Mouse (Mus musculus) bone marrow macrophage, adult 2 months (primary cell): ENCODE measurements around the gene Gja5. TPM values are rescaled to one million over a fixed set of nuclear protein-coding genes. Genes with fewer than 3 reads are reported as not detected.
A peak's percentile ranks its signal among the peaks of the same experiment; 100 is the strongest.

Source experiments
- H3K27ac ChIP-seq: 2 replicates; pipeline ENCODE4 v1.5.1; 2012; ENCODE audit warnings: low read depth, low read length; ENCODE audit not compliant: insufficient read depth
- H3K4me1 ChIP-seq: 2 replicates; pipeline ENCODE4 v1.6.1; 2012; ENCODE audit warnings: low read length; ENCODE audit not compliant: control insufficient read depth, insufficient read depth
- H3K4me3 ChIP-seq: 2 replicates; pipeline ENCODE4 v1.5.1; 2012; ENCODE audit warnings: mild to moderate bottlenecking, low read length, moderate library complexity; ENCODE audit not compliant: insufficient read depth
- CTCF ChIP-seq: IDR thresholded peaks from 2 replicates; pipeline ENCODE4 v1.5.1; 2012; ENCODE audit warnings: low read depth, mild to moderate bottlenecking, low read length, moderate library complexity
- POLR2A ChIP-seq: IDR thresholded peaks from 2 replicates; pipeline ENCODE4 v1.6.1; 2012; ENCODE audit warnings: mild to moderate bottlenecking, low read depth, low read length, borderline replicate concordance
- polyA plus RNA-seq: library from polyadenylated mRNA; stranded (reverse); fragments of >200 nt; gene quantifications from 2 replicates; pipeline ENCODE4 v1.2.4, GENCODE M21; 2012; ENCODE audit not compliant: missing spikeins, insufficient read depth, insufficient read length

The Gja5 gene
- polyA plus RNA-seq = 0.31 TPM in 1 of 2 replicates, not detected in the other

DNA sequence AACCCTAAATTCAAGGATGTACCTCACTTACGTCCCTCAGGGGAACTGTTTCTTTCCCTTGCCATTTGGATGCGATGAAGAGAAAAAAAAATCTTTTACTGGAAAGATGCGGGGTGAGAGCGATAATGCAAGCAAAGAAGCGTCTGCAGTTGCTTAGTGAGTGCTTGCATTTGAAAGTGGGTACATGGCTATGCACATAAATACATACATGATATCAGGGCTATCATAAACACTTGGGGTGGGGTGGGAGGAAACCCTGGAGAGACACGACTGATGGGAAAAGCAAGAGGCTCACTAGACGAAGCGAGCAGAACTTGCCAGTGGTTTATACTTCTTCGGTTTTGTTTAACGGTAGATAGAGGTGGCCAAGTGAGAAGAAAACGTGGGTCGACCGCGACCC is at the start of gene Gja5:
TSS of gene Gja5 (plus strand) at position 301 of the 400 bp plus-strand sequence.
- no peak for TF ChIP-seq POLR2A
- TF ChIP-seq CTCF = no peak
- Histone ChIP-seq H3K4me3 (peak within 1 kb of the TSS; percentile 72), H3K4me1 (peaks cover 18% of the 10 kb centered on the region), H3K27ac (0 out of 2 replicates have a peak within 1 kb of the TSS, but pooled peaks have one; percentile 11)

DNA sequence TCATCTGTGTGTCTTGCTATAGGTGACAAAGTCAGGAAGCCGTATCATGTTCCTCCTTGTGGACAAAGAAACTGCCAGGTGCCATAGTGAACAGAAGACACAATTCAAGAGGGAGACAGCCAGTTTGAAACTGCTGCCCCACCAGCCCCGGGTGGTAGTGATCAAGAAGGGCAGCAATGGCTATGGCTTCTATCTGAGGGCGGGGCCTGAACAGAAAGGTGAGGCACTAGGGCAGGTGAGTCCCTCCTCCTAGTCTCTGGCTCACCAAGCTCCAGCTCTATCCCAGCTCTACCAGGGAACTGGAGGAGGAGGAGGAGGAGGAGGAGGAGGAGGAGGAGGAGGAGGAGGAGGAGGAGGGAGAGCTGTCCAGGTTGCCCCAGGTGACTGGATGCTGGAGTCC is 48.7 kb upstream of the Gja5 start:
- no peak for TF ChIP-seq POLR2A
- TF ChIP-seq CTCF = no peak
- Histone ChIP-seq H3K4me1 (no peaks in the 10 kb centered on the region), H3K27ac (no peak overlapping the region), H3K4me3 (no peak overlapping the region)

DNA sequence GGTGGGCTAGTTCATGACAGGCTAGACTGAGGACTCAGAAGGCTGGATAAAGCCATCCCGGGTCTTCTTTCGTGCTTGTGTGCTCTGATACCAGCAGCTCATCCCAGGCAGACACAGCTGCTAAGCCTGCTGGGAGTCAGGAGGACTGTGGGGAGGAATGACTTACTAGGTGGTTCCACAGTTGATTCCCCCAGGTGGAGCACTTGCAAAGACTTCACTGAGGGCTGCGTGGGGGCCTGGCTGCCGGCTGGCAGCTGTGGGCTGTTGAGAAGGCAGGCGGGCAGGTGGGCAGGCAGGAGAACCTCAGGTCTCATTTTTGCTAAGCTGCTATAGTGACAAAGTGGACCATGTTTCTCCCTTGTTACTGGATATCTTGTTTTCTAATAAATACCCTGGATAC is 44.0 kb upstream of the Gja5 start:
- H3K4me1 ChIP-seq = no peaks in the 10 kb centered on the region
- no peak overlapping the region for H3K27ac ChIP-seq
- no peak overlapping the region for H3K4me3 ChIP-seq
- TF ChIP-seq CTCF (no peak), POLR2A (no peak)

DNA sequence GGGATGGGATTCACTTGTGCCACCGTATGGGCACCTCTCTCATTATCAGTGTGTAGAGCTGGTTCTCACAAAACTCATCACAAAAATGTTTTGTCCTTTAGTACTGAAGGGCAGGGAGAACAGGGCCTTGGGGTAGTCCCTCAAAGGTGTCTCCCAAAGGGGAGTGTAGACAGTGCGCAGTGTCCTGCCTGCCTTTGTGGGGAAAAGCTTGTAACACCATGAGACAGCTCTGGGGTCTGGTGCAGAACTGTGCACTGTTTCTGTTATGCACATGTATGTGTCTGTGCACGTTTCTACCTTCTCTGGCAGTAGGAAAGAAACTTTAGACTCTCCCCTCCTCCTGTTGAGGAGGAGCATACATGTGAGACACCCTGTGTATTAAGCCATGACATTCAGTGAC is 36.6 kb upstream of the Gja5 start:
- no peaks in the 10 kb centered on the region for H3K4me1 ChIP-seq
- TF ChIP-seq POLR2A = no peak
- no peak for TF ChIP-seq CTCF
- no peak overlapping the region for H3K4me3 ChIP-seq
- H3K27ac ChIP-seq = no peak overlapping the region

DNA sequence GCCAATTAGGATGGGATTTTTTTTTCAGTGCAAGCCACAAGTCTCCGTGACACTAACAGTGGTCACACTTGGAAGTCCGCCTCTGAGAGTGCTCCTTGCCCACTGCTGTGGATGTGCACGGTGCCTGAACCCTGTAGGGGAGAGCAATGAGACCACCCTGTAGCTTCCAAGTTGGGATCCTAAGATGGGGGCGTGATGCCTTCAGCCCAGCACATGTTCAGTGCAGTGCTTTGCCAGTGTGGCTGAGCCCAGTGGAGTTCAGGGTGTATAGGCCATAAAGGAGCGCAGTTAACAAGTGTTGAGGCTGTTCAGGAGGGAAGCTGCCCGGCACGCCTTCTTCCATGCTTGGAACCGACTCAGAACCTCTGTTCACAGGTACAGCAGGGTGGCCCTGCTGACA is 35.9 kb upstream of the Gja5 start:
- H3K4me3 ChIP-seq = no peak overlapping the region
- H3K4me1 ChIP-seq = no peaks in the 10 kb centered on the region
- no peak overlapping the region for H3K27ac ChIP-seq
- TF ChIP-seq POLR2A (no peak), CTCF (no peak)

DNA sequence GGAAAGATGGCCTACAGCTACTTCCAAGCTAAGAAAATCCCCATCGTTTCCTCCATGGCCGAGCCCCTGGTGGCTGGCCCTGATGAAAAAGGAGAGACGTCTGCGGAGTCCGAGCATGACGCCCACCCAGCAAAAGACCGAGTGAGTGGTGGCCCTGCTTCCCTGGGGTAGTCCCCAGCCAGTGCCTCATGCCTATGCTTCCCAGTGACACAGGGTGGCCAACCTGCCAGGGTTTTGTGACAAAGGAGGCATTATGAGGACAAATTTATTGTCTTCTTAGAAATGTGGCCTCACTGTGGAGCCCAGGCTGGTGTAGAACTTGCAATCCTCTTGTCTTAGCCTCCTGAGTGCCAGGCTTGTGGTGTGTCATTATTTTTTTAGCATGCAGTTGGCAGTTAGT is 35.4 kb upstream of the Gja5 start:
- Histone ChIP-seq H3K4me1 (no peaks in the 10 kb centered on the region), H3K27ac (no peak overlapping the region), H3K4me3 (no peak overlapping the region)
- TF ChIP-seq POLR2A (no peak), CTCF (no peak)

DNA sequence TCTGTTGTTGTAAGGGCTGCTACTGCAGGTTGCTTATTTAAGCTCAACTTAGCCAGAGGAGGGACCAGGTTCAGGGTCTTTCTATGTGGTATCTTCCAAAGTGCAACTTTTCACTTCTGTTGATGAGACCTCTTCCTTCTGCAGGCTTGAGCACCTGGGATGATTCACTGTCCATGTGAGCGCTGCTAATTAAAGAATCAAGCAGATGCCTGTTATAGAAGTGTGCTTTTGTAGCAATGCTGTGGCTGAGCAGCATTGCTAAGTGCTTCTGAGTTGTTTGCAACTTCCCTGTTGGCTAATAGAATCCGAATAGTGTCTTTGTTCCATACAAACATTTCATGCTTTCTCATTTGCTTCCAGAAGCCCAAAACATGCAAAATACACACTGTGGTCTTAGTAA is 34.2 kb upstream of the Gja5 start:
- no peak overlapping the region for H3K27ac ChIP-seq
- no peak overlapping the region for H3K4me3 ChIP-seq
- TF ChIP-seq CTCF (no peak), POLR2A (no peak)
- H3K4me1 ChIP-seq = no peaks in the 10 kb centered on the region

DNA sequence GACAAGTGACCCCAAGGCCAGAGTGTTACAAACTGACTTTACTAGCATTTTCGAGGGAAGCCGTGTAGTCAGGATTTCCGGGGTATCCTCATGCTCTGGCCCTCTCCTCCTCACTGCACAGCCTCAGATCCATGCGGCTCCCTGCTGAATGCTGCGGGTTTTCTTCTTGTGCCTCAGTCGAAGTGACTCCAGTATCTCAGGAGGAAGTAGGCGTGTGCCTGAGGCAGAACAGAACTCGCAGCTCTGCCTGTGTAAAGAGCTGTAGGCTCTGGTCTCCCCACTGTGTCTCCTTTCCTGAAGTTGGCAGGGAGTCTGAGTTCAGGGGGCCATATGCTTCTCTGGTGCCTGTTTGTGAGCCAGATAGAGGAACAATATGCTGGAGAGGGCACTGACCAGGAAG is 33.4 kb upstream of the Gja5 start:
- Histone ChIP-seq H3K4me3 (no peak overlapping the region), H3K4me1 (no peaks in the 10 kb centered on the region), H3K27ac (no peak overlapping the region)
- TF ChIP-seq CTCF (no peak), POLR2A (no peak)

DNA sequence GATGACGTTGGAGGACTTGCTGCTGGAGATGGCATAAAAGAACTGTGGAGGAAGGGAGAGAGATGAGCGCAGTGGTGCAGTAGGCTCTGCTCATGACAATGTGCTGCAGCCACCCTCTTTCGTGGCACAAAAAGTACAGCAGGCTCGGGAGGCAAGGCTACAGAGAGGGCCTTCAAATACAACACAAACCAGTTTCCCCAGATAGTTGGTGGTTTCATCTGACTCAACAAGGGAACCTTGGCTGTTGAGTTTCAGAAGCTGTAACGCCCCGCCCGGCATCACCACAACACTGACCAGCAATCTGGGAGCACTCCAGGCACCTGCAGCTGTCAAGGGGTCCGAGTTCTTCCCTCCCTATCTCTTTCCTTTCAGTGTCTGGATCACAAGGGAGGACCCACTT is 32.0 kb upstream of the Gja5 start:
- no peak overlapping the region for H3K4me3 ChIP-seq
- no peak overlapping the region for H3K27ac ChIP-seq
- TF ChIP-seq POLR2A = no peak
- no peak for TF ChIP-seq CTCF
- no peaks in the 10 kb centered on the region for H3K4me1 ChIP-seq

DNA sequence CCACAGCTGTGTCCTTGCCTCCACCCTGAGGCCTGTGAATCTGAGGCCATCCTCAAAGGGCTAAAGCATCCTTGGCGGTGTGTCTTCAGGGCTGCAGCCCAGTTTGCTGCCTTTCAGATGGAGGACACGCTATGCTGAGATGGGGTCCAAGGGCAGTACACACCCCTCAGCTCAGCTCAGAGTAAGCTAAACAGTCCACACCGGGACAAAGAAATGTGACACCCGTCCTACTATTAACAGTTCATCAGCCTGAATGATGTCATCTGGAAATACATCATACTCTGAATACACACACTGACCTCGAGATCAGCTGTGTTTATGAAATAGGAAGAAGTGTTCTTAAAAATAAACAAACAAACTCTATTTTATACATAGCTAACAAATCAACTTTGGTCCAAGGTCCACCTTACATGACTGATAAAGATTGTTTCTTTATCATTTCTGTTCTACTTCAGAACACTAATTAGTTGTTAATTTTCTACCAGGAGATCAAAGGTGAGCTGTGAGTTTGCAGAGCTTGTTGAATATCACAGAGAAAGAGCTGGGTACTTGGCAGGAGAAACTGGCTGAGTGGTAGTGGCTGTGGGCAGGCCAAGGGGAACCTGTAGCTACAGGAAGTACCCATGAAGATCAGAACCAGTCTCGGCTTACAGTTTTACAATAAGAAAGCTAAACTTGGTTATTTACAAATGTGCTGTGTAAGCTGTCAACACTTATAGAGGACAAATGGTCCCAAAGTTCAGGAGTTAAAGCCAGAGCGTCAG is 29.5 kb upstream of the Gja5 start:
- H3K4me3 ChIP-seq = no peak overlapping the region
- no peaks in the 10 kb centered on the region for H3K4me1 ChIP-seq
- no peak overlapping the region for H3K27ac ChIP-seq
- TF ChIP-seq POLR2A = no peak
- no peak for TF ChIP-seq CTCF

DNA sequence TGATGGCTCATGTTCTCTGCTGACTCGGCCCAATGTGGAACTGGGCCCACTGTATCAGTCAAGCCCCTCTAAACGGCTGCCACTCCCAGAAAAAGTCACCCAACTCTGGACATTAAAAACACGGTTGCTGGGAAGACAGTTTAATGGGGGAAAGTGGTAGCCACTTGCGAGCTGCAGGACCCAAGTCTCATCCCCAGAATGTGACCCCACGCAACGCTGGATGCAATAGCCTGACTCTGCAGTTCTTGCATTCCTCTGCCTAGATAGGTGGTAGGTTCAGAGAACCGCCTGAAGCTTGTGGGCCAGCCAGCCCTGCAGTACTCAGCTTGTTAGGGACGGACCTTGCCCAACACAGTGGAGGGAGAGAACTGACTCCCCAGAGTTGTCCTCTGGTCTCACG is 25.0 kb upstream of the Gja5 start:
- Histone ChIP-seq H3K4me3 (no peak overlapping the region), H3K4me1 (peaks cover 20% of the 10 kb centered on the region), H3K27ac (no peak overlapping the region)
- TF ChIP-seq CTCF = no peak
- no peak for TF ChIP-seq POLR2A
